In the genomic region with DNA sequence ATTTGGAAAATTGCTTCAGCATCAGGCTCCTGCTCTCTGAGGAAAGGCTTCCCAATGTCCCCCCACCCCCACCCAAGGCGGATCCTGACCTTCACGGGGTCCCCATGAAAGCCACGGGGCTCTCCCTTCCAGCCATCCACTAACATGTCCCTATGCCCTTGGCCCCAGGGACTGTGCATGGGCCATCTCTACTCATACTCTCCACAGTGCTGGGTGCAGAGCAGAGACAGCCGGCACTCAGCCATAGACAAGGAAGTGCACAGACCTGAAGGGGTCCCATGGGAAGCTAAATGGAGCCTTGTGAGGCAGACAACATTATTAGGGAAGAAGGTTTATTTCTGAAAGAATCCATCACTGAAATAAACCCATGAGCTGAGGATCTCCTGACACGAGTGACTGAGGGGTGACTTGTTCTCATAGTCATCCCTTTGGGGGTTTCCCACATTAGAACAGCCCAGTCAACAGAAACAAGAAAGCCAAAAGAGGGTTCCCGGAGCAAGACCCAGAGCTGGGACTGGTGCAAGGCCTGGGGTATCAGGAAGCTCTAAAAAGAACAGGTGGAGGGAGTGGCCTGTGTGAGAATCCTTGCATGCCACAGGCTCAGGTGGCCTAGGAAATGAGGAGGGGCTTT, we compare ENCODE assay signal across 17 mouse cellular contexts.
DNase-seq lines count a peak whose midpoint lies in the region; ATAC-seq and TF ChIP-seq lines count a peak whose summit lies in the region.
"Had no signal": no experiment of that assay in that cellular context is flagged by ENCODE, and none has a peak within 500 bp of the region (broad histone marks: within the 10 kb centered on the region; RNA-seq: fewer than 3 reads in every experiment).

No protein-coding gene starts in this region.

- H3K27me3 ChIP-seq in embryonic facial prominence, embryonic 13.5 days = peaks cover 3% of the 10 kb centered on the region; the same call in 1 of the 2 replicates
- no peaks in the 10 kb centered on the region for H3K27me3 ChIP-seq in embryonic facial prominence, embryonic 10.5 days (replicated peaks; ENCODE audit: low read depth, poor library complexity, severe bottlenecking)
- no peaks in the 10 kb centered on the region for H3K27me3 ChIP-seq in hindbrain, embryonic 16.5 days (replicated peaks; ENCODE audit: control insufficient read depth, insufficient read depth, low read length)
- no peaks in the 10 kb centered on the region for H3K27me3 ChIP-seq in hindbrain, postnatal 0 days (ENCODE audit: insufficient read depth, low read length)
- H3K27me3 ChIP-seq in forebrain, postnatal 0 days (ENCODE audit: insufficient read depth, low read length) = no peaks in the 10 kb centered on the region
- no peaks in the 10 kb centered on the region for H3K27me3 ChIP-seq in splenic B cell, adult 2 months (ENCODE audit: control insufficient read depth, insufficient read depth, low read length, poor library complexity, severe bottlenecking)

- no peaks in the 10 kb centered on the region for H3K9me3 ChIP-seq in embryonic facial prominence, embryonic 13.5 days
- no peaks in the 10 kb centered on the region for H3K9me3 ChIP-seq in embryonic facial prominence, embryonic 10.5 days
- no peaks in the 10 kb centered on the region for H3K9me3 ChIP-seq in hindbrain, embryonic 16.5 days (ENCODE audit: control insufficient read depth, low read length)
- no peaks in the 10 kb centered on the region for H3K9me3 ChIP-seq in hindbrain, postnatal 0 days (ENCODE audit: low read length)
- no peaks in the 10 kb centered on the region for H3K9me3 ChIP-seq in forebrain, postnatal 0 days (ENCODE audit: low read length)
- H3K9me3 ChIP-seq: embryonic facial prominence, embryonic 12.5 days; kidney, embryonic 15.5 days; limb, embryonic 15.5 days had no signal

- WGBS in embryonic facial prominence, embryonic 13.5 days = 89% methylated on average over 6 of the region's 6 CpGs
- WGBS in embryonic facial prominence, embryonic 10.5 days = 81% methylated on average over 6 of the region's 6 CpGs
- 73% methylated on average over 6 of the region's 6 CpGs for WGBS in hindbrain, embryonic 16.5 days
- WGBS in hindbrain, postnatal 0 days = 76% methylated on average over 6 of the region's 6 CpGs
- 63% methylated on average over 6 of the region's 6 CpGs for WGBS in forebrain, postnatal 0 days

- no peaks in the 10 kb centered on the region for H3K36me3 ChIP-seq in embryonic facial prominence, embryonic 13.5 days
- no peaks in the 10 kb centered on the region for H3K36me3 ChIP-seq in embryonic facial prominence, embryonic 10.5 days (replicated peaks)
- H3K36me3 ChIP-seq in hindbrain, embryonic 16.5 days (ENCODE audit: control insufficient read depth, insufficient read depth, low read length) = no peaks in the 10 kb centered on the region
- no peaks in the 10 kb centered on the region for H3K36me3 ChIP-seq in hindbrain, postnatal 0 days (ENCODE audit: insufficient read depth, low read length)
- no peaks in the 10 kb centered on the region for H3K36me3 ChIP-seq in forebrain, postnatal 0 days (ENCODE audit: insufficient read depth)
- H3K36me3 ChIP-seq in splenic B cell, adult 2 months (ENCODE audit: control insufficient read depth, insufficient read depth, low read length, poor library complexity, severe bottlenecking) = no peaks in the 10 kb centered on the region
- H3K36me3 ChIP-seq: embryonic facial prominence, embryonic 12.5 days; kidney, embryonic 15.5 days; limb, embryonic 15.5 days had no signal

- no peak overlapping the region for H3K4me2 ChIP-seq in embryonic facial prominence, embryonic 13.5 days
- no peak overlapping the region for H3K4me2 ChIP-seq in hindbrain, embryonic 16.5 days (ENCODE audit: low read length)
- no peak overlapping the region for H3K4me2 ChIP-seq in hindbrain, postnatal 0 days (ENCODE audit: low read depth, low read length)
- H3K4me2 ChIP-seq in forebrain, postnatal 0 days (ENCODE audit: low read depth) = no peak overlapping the region
- H3K4me2 ChIP-seq: embryonic facial prominence, embryonic 12.5 days; kidney, embryonic 15.5 days; limb, embryonic 15.5 days had no signal

- no peak for DNase-seq in embryonic facial prominence, embryonic 10.5 days (ENCODE audit: low spot score)
- no peak for DNase-seq in hindbrain, postnatal 0 days (ENCODE audit: low spot score)
- DNase-seq in forebrain, postnatal 0 days = no peak
- DNase-seq in splenic B cell, adult 2 months (ENCODE audit: low read depth, low spot score) = peak; percentile 26
- no peak for DNase-seq in adrenal gland, adult 8-10 months
- DNase-seq: adrenal gland, postnatal 14 days; heart, adult 11 months; lung, postnatal 10 days; midbrain, embryonic 14.5 days; right cerebral cortex, postnatal 14 days; thymus, postnatal 14 days had no signal

- H3K9ac ChIP-seq in embryonic facial prominence, embryonic 13.5 days = 0 out of 2 replicates have a peak overlapping the region, but pooled peaks have one; percentile 36
- no peak overlapping the region for H3K9ac ChIP-seq in hindbrain, embryonic 16.5 days (ENCODE audit: low read depth, low read length)
- no peak overlapping the region for H3K9ac ChIP-seq in hindbrain, postnatal 0 days (replicated peaks; ENCODE audit: low read length)
- no peak overlapping the region for H3K9ac ChIP-seq in forebrain, postnatal 0 days
- H3K9ac ChIP-seq: embryonic facial prominence, embryonic 12.5 days; kidney, embryonic 15.5 days; limb, embryonic 15.5 days had no signal

- no peak overlapping the region for H3K4me3 ChIP-seq in embryonic facial prominence, embryonic 13.5 days
- H3K4me3 ChIP-seq in embryonic facial prominence, embryonic 10.5 days = no peak overlapping the region
- H3K4me3 ChIP-seq in hindbrain, embryonic 16.5 days (ENCODE audit: low read length) = no peak overlapping the region
- H3K4me3 ChIP-seq in hindbrain, postnatal 0 days (ENCODE audit: low read length) = no peak overlapping the region
- no peak overlapping the region for H3K4me3 ChIP-seq in forebrain, postnatal 0 days (ENCODE audit: low read depth, low read length)
- H3K4me3 ChIP-seq: embryonic facial prominence, embryonic 12.5 days; kidney, embryonic 15.5 days; limb, embryonic 15.5 days had no signal

- TF ChIP-seq CTCF in hindbrain, postnatal 0 days (IDR thresholded peaks at IDR 0.05; ENCODE audit: low read depth) = no peak
- no peak for TF ChIP-seq CTCF in forebrain, postnatal 0 days (IDR thresholded peaks at IDR 0.05; ENCODE audit: low read depth)

- H3K4me1 ChIP-seq in embryonic facial prominence, embryonic 13.5 days = peaks cover 7% of the 10 kb centered on the region; the same call in 1 of the 2 replicates
- H3K4me1 ChIP-seq in embryonic facial prominence, embryonic 10.5 days = peaks cover 9% of the 10 kb centered on the region
- peaks cover 8% of the 10 kb centered on the region for H3K4me1 ChIP-seq in hindbrain, embryonic 16.5 days (ENCODE audit: control insufficient read depth, insufficient read depth, low read depth, low read length)
- H3K4me1 ChIP-seq in hindbrain, postnatal 0 days (ENCODE audit: insufficient read depth, low read length) = peaks cover 15% of the 10 kb centered on the region
- 0 out of 2 replicates have a peak, but pooled peaks cover 10% of the 10 kb centered on the region for H3K4me1 ChIP-seq in forebrain, postnatal 0 days (ENCODE audit: insufficient read depth)
- H3K4me1 ChIP-seq: embryonic facial prominence, embryonic 12.5 days had no signal

- H3K27ac ChIP-seq in embryonic facial prominence, embryonic 13.5 days = no peak overlapping the region
- H3K27ac ChIP-seq in embryonic facial prominence, embryonic 10.5 days (replicated peaks) = no peak overlapping the region
- no peak overlapping the region for H3K27ac ChIP-seq in hindbrain, embryonic 16.5 days (ENCODE audit: low read depth, low read length)
- H3K27ac ChIP-seq in hindbrain, postnatal 0 days = no peak overlapping the region
- H3K27ac ChIP-seq in forebrain, postnatal 0 days (ENCODE audit: low read depth, low read length) = no peak overlapping the region
- H3K27ac ChIP-seq: embryonic facial prominence, embryonic 12.5 days; kidney, embryonic 15.5 days; limb, embryonic 15.5 days had no signal

- ATAC-seq in embryonic facial prominence, embryonic 13.5 days (ENCODE audit: insufficient number of reproducible peaks, insufficient read depth, low FRiP score, low TSS enrichment, low read depth) = no peak
- ATAC-seq in hindbrain, embryonic 16.5 days = peak; percentile 50; the same call in 1 of the 2 replicates
- no peak; the same call in 1 of the 2 replicates for ATAC-seq in hindbrain, postnatal 0 days
- ATAC-seq in forebrain, postnatal 0 days = peak; percentile 21; the same call in 1 of the 2 replicates
- no peak for ATAC-seq in cerebellum, adult (ENCODE audit: insufficient number of reproducible peaks, low FRiP score, low TSS enrichment)

Comparison
In these comparisons a context has a peak if more than half of its experiments do, and no peak if none do; other contexts are left out.
1. ATAC-seq: peak in hindbrain, embryonic 16.5 days (single experiment) and forebrain, postnatal 0 days (single experiment); none in embryonic facial prominence, embryonic 13.5 days (single experiment), hindbrain, postnatal 0 days (single experiment) and cerebellum, adult (single experiment).